Mouse (Mus musculus): ENCODE results near the gene Wdr76.

DNA sequence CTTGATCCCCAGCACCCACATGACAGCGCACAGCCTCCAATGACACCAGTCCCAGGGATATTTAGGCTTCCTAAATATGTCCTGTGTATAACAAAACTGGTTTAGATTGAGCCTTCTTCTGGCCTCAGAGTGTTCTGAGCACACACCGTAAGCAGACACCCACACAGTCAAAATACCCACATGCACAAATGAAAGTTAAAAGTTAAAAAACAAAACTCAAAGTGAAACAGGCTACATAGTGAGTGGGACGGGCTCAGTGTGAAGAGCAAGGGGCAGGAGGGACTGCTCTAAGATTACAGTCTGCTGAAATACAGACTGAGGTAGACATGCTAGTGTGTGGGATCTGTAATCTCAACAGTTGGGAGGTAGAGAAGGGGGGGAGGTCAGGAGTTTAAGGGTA, 63.5 kb downstream of the Wdr76 start:
- TF ChIP-seq POLR2A (IDR thresholded peaks at IDR 0.05; ENCODE audit: low read depth, low read length), result no peak
- TF ChIP-seq CTCF (conservative IDR thresholded peaks at IDR 0.05 in 1 of 2, IDR thresholded peaks at IDR 0.05 in 1 of 2; ENCODE audit: low read depth in 2 of 2, low read length in 2 of 2), result no peak
- no peak for TF ChIP-seq E2F4 (IDR thresholded peaks at IDR 0.05; ENCODE audit: insufficient replicate concordance, low read depth, low read length)
- no peak for TF ChIP-seq NRF1 (IDR thresholded peaks at IDR 0.05; ENCODE audit: low read depth, low read length)
- TF ChIP-seq RAD21 (IDR thresholded peaks at IDR 0.05; ENCODE audit: low read depth, low read length), result no peak
- no peak for TF ChIP-seq ZNF384 (IDR thresholded peaks at IDR 0.05; ENCODE audit: low read depth, low read length)
- TF ChIP-seq NELFE (IDR thresholded peaks at IDR 0.05; ENCODE audit: low read depth, low read length), result no peak
- no peak for TF ChIP-seq USF2 (conservative IDR thresholded peaks at IDR 0.05; ENCODE audit: low read depth, low read length)
